Mouse (Mus musculus) retina, adult 2 months (tissue): ENCODE measurements at regions not wholly inside any gene's neighbourhood (a gene's known extent, or its start where the extent isn't known, plus 50 kb on each side); places are given as distances from the start of the nearest gene placed in this dataset.

Source experiments
- DNase-seq: peaks from one replicate; pipeline ENCODE4 v3.0.0-alpha.2; 2012; ENCODE audit warnings: low read depth, low spot score

- DNase-seq: no peak
Observed at GRCm38 (mm10) chr8:26804901-26805341, 172.2 kb upstream of the Zfp703 start.

GRCm38 (mm10) chr8:26805371-26805821 lies 171.7 kb upstream of the Zfp703 start:
- no peak for DNase-seq

DNA sequence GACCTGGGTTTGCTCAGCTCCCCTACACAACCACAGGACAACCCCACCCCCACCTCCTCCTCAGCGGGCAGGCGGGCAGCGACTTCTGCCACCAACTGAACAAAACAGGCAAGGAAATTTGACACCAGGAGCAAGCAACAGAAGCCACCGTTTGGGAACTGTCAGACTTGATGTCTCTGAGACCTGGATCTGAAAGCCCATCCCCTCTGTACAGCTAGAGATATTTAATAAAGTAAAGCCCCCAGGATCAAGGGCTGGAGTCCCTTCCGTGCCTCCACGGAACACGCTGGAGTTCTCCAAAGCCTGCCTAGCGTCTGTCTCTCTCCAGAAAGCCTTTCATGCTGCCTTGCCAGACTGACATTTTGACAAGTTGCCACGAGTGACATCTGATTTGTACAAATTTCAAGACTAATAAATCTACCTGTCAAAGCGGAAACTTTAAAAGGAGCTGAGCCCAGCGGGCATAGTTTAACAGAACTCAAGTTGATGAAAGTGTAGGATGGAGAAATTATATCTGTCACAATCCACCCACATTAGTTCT lies 168.9 kb upstream of the Zfp703 start:
- DNase-seq: no peak

DNA sequence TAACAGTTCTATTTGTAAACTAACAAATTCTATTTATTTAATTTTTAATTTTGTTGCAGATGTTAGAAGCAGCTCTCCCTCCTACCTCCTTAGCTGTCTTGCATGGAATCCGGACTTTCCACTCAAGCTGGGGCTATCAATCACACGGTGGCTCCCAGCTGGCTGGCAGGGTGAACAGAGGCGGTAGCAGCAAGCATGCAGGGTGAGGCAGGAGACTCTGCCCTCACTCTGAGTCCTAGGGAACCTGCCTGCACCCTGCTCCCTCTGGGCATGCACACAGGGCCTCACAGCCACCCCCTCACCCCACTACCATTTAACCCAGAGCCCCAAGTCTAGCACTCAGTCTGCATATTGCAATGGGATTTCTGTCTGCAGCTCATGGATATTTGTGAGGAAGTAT lies 168.4 kb upstream of the Zfp703 start:
- DNase-seq: no peak

- DNase-seq: no peak
Observed at GRCm38 (mm10) chr8:26809943-26810342, 167.2 kb upstream of the Zfp703 start.

- DNase-seq: no peak
Observed at GRCm38 (mm10) chr8:26811533-26812236, 165.4 kb upstream of the Zfp703 start.

DNA sequence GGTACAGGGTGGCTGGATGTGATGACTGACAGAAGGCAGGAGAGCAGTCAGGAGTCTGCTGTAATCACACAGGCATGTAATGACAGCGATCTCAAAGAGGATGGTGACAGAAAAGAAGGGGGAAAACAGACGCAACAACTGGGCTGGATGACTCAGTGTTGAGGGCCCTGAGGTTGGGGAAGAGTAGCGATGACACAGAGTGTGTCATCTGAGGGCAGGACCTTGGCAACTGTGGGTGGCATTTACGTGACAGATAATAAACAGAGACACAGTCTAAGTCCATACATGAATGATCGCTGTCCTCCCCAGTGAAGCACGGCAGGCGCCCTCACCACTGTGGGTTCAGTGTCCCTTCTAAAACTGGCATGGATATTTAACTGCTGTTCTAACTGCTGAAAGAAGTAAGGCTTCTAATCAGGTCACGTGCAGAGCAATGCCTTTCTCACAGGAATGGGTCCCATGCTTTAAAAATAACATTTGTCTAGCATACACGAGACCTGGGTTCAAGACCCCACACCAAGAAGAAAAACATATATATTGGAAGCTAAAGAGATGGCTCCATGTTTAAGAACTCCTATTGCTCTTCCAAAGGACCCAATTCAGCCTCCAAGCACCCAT lies 163.8 kb upstream of the Zfp703 start:
- no peak for DNase-seq

- no peak for DNase-seq
Observed at GRCm38 (mm10) chr8:26815020-26815584, 162.0 kb upstream of the Zfp703 start.

GRCm38 (mm10) chr8:26816977-26817376 lies 160.1 kb upstream of the Zfp703 start:
- DNase-seq: no peak

DNA sequence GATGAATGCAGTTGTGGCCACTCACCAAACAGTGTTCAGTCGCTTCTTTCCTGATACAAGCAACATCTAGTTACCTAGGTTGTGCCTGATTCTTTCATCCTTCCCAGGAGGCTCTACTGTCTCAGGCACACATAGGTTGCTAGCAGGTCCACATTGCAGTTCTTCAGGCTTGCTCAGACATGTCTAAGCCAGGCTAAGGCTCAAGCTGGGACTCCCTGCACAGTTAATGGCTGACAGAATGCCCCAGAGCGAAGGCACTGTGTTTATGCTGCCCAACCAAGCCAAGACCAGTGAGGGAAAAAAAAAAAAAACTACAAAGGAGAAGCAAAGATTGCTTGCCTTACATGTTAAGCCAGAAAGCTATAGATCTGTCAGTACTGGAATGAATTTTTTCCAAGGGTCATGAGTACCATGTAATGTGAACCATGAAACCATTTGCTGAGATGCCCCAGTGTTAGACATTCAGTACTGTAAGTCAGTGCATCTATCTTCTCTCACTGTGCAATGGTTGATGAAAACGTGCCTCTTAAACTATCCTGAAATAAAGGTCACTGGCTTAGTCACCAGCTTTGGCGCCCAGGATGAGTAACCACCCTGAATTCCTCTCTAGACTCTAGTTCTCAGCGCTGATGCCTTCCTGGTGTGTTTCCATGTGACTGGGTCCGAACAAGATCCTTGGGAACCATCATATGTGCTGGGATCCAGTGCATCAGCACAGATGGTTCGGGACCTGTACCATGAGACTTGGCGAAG lies 152.8 kb upstream of the Zfp703 start:
- no peak for DNase-seq

GRCm38 (mm10) chr8:26828311-26828909 lies 148.7 kb upstream of the Zfp703 start:
- DNase-seq: no peak

DNA sequence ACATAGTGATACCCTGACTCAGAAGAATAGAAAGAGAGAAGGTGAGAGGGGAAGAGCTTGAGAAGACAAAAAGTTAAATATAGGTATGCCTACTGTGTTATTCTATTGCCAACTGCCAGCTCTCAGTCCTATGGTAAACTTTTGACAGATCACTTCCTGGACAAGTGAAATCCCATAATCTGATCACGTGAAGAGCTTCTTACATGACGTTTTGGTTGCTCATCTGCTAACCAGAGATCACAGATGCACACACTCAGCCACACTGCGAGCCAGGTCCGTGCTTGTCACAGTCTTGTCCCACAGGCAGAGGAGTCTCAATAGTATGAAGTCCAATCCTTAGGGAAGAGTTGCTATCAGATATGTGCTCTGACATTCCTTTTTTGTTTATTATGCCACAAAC lies 147.8 kb upstream of the Zfp703 start:
- DNase-seq: no peak

DNA sequence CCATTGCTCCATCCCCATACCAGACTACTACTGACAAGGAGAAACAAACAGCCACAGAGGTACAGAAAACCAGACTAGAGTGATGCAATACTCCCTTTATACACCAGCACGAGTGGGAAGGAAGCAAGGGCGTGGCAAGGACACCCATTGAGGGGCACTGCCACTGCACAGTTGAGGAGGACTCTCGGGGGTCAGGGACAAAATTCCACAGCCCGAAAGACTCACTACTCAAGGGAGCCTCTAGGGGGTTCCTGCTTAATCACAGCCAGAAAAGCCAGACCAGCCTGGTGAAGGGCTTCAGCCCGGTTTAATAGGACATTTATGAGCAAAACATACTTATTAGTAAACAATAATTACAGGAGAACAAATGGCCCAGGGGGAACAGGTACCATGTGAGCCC lies 146.0 kb upstream of the Zfp703 start:
- no peak for DNase-seq

DNA sequence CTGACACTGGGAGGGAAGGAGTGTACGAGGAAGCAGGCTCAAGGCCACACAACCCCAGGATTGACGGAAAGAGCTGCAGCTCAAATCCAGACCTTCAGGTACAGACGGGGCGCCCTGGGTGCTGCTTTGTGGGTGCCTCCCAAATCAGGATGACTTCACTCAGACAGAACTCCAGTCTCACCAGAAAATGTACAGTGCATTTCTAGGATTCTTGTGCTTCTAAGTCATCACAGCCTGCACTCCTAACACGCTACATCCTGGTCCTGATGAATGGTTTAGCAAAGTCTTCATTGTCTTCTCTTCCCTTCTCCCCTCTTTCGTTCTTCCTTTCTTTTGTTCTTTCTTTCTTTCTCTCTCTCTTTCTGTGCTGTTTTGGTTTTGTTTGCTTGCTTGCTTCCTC lies 145.3 kb upstream of the Zfp703 start:
- DNase-seq: no peak

GRCm38 (mm10) chr8:26832546-26832945 lies 144.6 kb upstream of the Zfp703 start:
- DNase-seq: no peak

DNA sequence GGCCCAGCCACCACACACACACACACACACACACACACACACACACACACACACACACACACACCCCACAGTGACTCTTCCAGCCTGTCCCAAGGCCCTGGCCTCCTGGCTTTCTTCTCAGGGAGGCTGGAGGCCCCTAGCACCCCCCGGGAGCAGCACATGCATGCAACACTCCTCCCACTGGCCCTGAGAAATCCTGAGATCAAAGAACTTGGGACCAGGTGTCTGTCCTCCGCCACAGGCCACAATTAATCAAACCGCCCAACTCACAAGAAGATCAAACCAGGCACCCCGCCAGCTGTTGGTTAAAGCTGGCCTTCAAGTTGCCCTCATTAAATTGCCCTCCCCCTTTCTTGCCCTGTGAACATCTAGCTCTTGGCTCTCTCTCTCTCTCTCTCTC lies 143.8 kb upstream of the Zfp703 start:
- DNase-seq: no peak

DNA sequence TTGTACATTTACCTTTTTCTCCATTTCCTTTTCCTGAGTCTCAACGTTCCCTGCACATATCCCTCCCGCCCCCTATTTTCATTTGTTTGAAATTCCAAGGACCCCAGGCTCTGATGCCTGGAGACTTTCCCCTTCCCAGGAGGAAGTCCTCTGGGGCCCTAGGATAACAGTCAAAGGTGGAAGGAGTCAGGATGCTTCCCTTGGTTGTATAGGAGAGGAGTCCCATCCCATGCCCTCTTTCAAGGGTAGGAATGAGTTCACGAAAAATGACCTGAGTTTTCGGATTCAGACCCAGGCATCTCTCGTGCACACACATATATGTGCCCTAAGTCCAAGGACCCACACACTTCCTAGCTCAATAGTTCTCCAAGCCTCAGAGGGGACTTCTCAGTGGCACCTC lies 143.3 kb upstream of the Zfp703 start:
- DNase-seq: no peak

GRCm38 (mm10) chr8:26834604-26835003 lies 142.5 kb upstream of the Zfp703 start:
- no peak for DNase-seq

DNA sequence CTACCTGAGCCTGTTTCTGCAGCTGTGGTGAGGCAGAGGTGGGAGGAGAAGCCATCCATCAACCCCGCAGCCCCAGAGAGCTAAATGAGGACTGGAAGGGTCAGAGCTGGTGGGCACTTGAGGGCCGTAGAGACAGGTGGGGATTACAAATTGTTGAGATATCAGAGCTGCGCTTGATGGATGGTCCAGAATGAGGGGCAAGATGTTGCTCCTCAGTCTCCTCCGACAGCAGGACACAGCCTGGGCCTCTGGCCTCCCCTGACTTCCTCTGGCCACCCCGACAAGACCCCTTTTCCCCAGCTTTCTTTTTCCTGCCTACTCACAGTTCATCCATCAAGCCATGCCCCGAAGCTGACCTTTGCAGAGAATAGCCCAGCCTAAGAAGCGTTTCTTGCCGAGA lies 142.0 kb upstream of the Zfp703 start:
- no peak for DNase-seq

- no peak for DNase-seq
Observed at GRCm38 (mm10) chr8:26835616-26836015, 141.5 kb upstream of the Zfp703 start.

- DNase-seq: no peak
Observed at GRCm38 (mm10) chr8:26836552-26836951, 140.6 kb upstream of the Zfp703 start.

GRCm38 (mm10) chr8:26840286-26840685 lies 136.8 kb upstream of the Zfp703 start:
- no peak for DNase-seq
